Mouse (Mus musculus): ENCODE data around the gene Lpp.

Lpp gene

GRCm38 (mm10) chr16:24559811-24560210 is 166.5 kb downstream of the Lpp start:
- DNase-seq (ENCODE audit: low spot score in 2 of 2), result no peak

- DNase-seq (ENCODE audit: low spot score in 2 of 2), result no peak
Observed at GRCm38 (mm10) chr16:24560998-24561397, 167.7 kb downstream of the Lpp start.

GRCm38 (mm10) chr16:24561602-24562001 is 168.3 kb downstream of the Lpp start:
- no peak for DNase-seq (ENCODE audit: low spot score in 2 of 2)

GRCm38 (mm10) chr16:24565311-24565710 is 172.0 kb downstream of the Lpp start:
- no peak for DNase-seq (ENCODE audit: low spot score in 2 of 2)

- peak in 1 of 2 experiments; percentile 25 for DNase-seq (ENCODE audit: low spot score in 2 of 2)
Observed at GRCm38 (mm10) chr16:24566277-24566676, 173.0 kb downstream of the Lpp start.

GRCm38 (mm10) chr16:24567562-24567961 is 174.3 kb downstream of the Lpp start:
- DNase-seq (ENCODE audit: low spot score in 2 of 2), result no peak

- DNase-seq (ENCODE audit: low spot score in 2 of 2), result no peak
Observed at GRCm38 (mm10) chr16:24568061-24568460, 174.8 kb downstream of the Lpp start.

- DNase-seq (ENCODE audit: low spot score in 2 of 2), result no peak
Observed at GRCm38 (mm10) chr16:24569681-24570080, 176.4 kb downstream of the Lpp start.

- DNase-seq (ENCODE audit: low spot score in 2 of 2), result no peak
Observed at GRCm38 (mm10) chr16:24576999-24577398, 183.7 kb downstream of the Lpp start.

- no peak for DNase-seq (ENCODE audit: low spot score in 2 of 2)
Observed at GRCm38 (mm10) chr16:24577798-24578197, 184.5 kb downstream of the Lpp start.

- DNase-seq (ENCODE audit: low spot score in 2 of 2), result no peak
Observed at GRCm38 (mm10) chr16:24582847-24583246, 189.5 kb downstream of the Lpp start.

- no peak for DNase-seq (ENCODE audit: low spot score in 2 of 2)
Observed at GRCm38 (mm10) chr16:24593535-24593934, 200.2 kb downstream of the Lpp start.

- DNase-seq (ENCODE audit: low spot score in 2 of 2), result no peak
Observed at GRCm38 (mm10) chr16:24594508-24594907, 201.2 kb downstream of the Lpp start.

- DNase-seq (ENCODE audit: low spot score in 2 of 2), result no peak
Observed at GRCm38 (mm10) chr16:24595493-24595892, 202.2 kb downstream of the Lpp start.

GRCm38 (mm10) chr16:24598567-24598966 is 205.3 kb downstream of the Lpp start:
- DNase-seq (ENCODE audit: low spot score in 2 of 2), result no peak

- DNase-seq (ENCODE audit: low spot score in 2 of 2), result no peak
Observed at GRCm38 (mm10) chr16:24599766-24600165, 206.5 kb downstream of the Lpp start.

- no peak for DNase-seq (ENCODE audit: low spot score in 2 of 2)
Observed at GRCm38 (mm10) chr16:24600260-24600948, 207.1 kb downstream of the Lpp start.

- no peak for DNase-seq (ENCODE audit: low spot score in 2 of 2)
Observed at GRCm38 (mm10) chr16:24603342-24603741, 210.0 kb downstream of the Lpp start.

- no peak for DNase-seq (ENCODE audit: low spot score in 2 of 2)
Observed at GRCm38 (mm10) chr16:24607896-24608457, 214.7 kb downstream of the Lpp start.

GRCm38 (mm10) chr16:24619458-24619857 is 226.2 kb downstream of the Lpp start:
- no peak for DNase-seq (ENCODE audit: low spot score in 2 of 2)

GRCm38 (mm10) chr16:24620021-24620420 is 226.7 kb downstream of the Lpp start:
- DNase-seq (ENCODE audit: low spot score in 2 of 2), result no peak

GRCm38 (mm10) chr16:24622226-24623194 is 229.2 kb downstream of the Lpp start:
- no peak for DNase-seq (ENCODE audit: low spot score in 2 of 2)
